Mouse (Mus musculus) heart, adult 2 months (tissue): ENCODE results near the gene Foxj1.

ENCODE experiments used
- CTCF ChIP-seq: fragments of 200-600 bp; IDR thresholded peaks from 2 replicates; pipeline ENCODE4 v1.8.1; 2022; ENCODE audit warnings: antibody characterized with exemption, mild to moderate bottlenecking, moderate library complexity
- POLR2A ChIP-seq: fragments of 200-500 bp; IDR thresholded peaks from 2 replicates; pipeline ENCODE4 v1.6.1; 2011; ENCODE audit warnings: mild to moderate bottlenecking, low read depth, low read length, control low read depth; ENCODE audit not compliant: insufficient read depth

DNA sequence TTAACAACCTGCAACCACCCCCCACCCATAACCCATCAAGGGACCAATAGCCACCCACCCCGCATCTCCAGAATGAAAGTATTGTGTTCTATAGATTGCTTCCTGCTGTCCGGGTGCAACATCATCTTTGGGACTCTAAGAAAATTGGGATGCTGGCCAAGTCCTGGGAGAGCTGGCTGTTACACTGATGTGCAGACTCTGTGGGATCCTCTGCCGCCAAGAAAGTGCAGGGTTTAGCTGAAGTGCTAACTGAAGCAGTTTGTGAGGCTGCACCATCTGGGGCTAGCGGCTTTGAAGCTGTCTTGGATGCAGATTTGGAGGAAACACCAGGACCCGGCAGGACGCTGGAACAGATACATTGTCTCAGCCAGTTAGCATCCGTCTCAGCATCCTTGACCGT, 24.0 kb downstream of the Foxj1 start:
- TF ChIP-seq CTCF, result no peak
- no peak for TF ChIP-seq POLR2A
